Mouse (Mus musculus) megakaryocyte, embryonic 14.5 days (primary cell): Measurements from ENCODE around the gene Vgll4. TPM values are rescaled to one million over a fixed set of nuclear protein-coding genes. Genes with fewer than 3 reads are reported as not detected.

ENCODE experiments used
- H3K27me3 ChIP-seq: replicated peaks from 2 replicates; pipeline ENCODE3; 2012; ENCODE audit warnings: inconsistent platforms
- H3K36me3 ChIP-seq: replicated peaks from 2 replicates; pipeline ENCODE3; 2012; ENCODE audit warnings: low read length, inconsistent platforms, mixed read lengths
- H3K4me1 ChIP-seq: 2 replicates; pipeline ENCODE4 v1.6.1; 2012; ENCODE audit warnings: inconsistent platforms
- H3K4me3 ChIP-seq: replicated peaks from 2 replicates; pipeline ENCODE3; 2012; ENCODE audit warnings: moderate library complexity, mild to moderate bottlenecking, inconsistent platforms
- H3K9me3 ChIP-seq: 2 replicates; pipeline ENCODE4 v1.6.1; 2012; ENCODE audit warnings: inconsistent platforms
- FLI1 ChIP-seq: IDR thresholded peaks from 2 replicates; pipeline ENCODE4 v1.6.1; 2012; ENCODE audit warnings: low read length, inconsistent platforms, mixed read lengths
- GATA1 ChIP-seq: IDR thresholded peaks from 3 replicates; pipeline ENCODE4 v1.6.1; 2012; ENCODE audit warnings: mixed read lengths, low read length, inconsistent platforms, borderline replicate concordance
- polyA plus RNA-seq: library from polyadenylated mRNA; stranded (reverse); fragments of >175 nt; gene quantifications from 2 replicates; pipeline ENCODE4 v1.2.3, GENCODE M21; 2012; ENCODE audit warnings: low replicate concordance; ENCODE audit not compliant: insufficient read depth

Vgll4 gene
- polyA plus RNA-seq, 1 experiment: 30.5 TPM

DNA sequence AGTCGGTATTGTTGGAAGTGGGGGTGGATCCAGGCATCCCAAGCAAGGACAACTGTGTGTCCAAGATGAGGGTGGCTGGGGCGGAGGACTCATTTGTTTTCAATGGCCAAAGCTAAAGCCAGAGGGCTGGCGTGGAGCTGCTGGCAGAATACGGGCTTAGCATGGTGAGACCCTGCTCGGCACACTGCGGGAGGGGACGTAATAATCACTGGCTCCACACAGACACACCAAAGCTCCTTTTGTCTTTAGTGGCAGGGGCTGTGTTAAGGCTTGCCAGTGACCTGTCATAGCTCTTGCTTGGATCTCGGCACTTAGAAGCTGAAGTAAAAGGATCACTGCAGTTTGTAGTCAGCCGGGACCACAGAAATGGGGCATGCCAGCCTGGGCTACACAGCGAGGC, 69.6 kb downstream of the Vgll4 start:
- TF ChIP-seq FLI1 (no peak), GATA1 (no peak)
- Histone ChIP-seq H3K9me3 (no peaks in the 10 kb centered on the region), H3K36me3 (peaks cover 86% of the 10 kb centered on the region), H3K27me3 (no peaks in the 10 kb centered on the region), H3K4me3 (peak overlapping the region; percentile 89), H3K4me1 (peaks cover 100% of the 10 kb centered on the region)

DNA sequence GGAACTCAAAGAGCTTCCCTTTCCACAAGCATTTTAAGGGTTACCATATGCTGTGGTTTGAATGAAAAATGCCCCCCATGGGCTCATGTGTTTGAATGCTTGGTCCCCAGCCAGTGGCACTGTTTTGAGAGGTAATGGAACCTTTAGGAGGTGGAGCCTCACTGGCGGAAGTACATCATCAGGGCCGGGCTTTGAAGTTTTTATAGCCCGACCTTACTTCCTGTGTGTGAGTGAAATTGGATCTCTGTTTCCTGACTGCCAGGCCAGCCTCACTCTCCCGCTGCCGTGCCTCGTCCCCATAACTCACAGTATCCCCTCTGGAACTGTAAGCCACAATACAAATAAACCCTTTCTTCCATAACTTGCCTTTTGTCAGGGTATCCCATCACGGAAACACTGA, 70.1 kb downstream of the Vgll4 start:
- Histone ChIP-seq H3K9me3 (no peaks in the 10 kb centered on the region), H3K27me3 (no peaks in the 10 kb centered on the region), H3K36me3 (peaks cover 86% of the 10 kb centered on the region), H3K4me1 (peaks cover 100% of the 10 kb centered on the region), H3K4me3 (peak overlapping the region; percentile 89)
- TF ChIP-seq GATA1 (no peak), FLI1 (no peak)

DNA sequence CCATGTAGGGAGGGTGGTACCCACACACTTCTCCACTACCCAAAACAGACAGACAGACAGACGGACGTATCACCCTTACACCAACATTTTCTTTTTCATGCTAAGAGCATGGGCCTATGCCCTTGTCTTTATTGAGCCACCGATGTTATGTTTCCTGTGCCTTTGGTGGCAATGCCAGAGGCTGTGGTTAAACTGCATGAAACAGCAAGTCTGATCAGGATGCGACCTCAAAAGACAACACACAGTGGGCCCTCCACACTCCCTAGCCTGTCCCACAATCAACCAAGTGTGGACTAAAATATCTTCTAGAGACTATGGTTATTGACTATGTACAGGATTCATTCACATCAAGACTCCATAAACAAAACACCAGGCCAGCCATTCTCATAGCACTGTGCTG, 70.8 kb downstream of the Vgll4 start:
- Histone ChIP-seq H3K9me3 (no peaks in the 10 kb centered on the region), H3K27me3 (no peaks in the 10 kb centered on the region), H3K36me3 (peaks cover 83% of the 10 kb centered on the region), H3K4me3 (peak overlapping the region; percentile 89), H3K4me1 (peaks cover 100% of the 10 kb centered on the region)
- TF ChIP-seq GATA1: no peak
- TF ChIP-seq FLI1: no peak

DNA sequence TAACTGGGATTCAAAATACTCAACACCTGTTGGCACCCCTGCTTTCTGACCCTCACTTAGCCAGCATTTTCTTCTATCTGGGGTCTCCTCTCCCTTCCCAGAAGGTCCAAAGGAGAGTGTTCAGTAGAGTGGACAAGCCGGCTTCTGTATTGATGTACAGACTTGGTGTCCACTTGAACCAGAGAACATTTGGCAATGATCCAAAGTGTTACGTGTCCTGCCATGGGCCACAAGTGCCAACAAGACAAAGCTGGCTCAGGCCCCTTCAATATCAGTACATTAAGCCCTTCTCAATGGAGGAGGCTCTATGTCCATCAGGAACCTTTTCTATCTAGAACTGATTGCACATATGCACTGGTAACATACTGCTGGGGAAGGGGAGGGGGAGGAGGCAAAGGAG, 73.5 kb downstream of the Vgll4 start:
- Histone ChIP-seq H3K4me3 (no peak overlapping the region), H3K4me1 (peaks cover 100% of the 10 kb centered on the region), H3K9me3 (no peaks in the 10 kb centered on the region), H3K36me3 (peaks cover 75% of the 10 kb centered on the region), H3K27me3 (no peaks in the 10 kb centered on the region)
- TF ChIP-seq GATA1: no peak
- TF ChIP-seq FLI1: no peak

DNA sequence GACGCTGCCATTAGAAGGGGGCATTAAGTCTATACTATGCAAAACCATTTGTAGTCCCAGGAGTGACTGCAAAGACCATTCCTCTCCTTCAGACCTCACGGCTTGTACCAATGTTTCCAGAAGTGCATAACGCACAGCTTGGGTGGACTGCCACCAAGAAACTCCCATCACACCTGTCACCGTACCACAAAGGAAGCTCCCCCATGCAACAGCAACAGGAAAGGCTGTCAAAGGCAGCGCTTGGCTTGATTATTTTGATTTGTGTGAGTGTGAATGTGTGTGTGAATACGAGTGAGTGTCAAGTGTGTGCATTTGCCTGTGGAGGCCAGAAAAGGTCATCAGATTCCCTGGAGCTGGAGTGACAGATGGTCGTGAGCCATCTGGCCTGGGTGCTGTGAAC, 74.6 kb downstream of the Vgll4 start:
- Histone ChIP-seq H3K9me3 (no peaks in the 10 kb centered on the region), H3K4me1 (peaks cover 100% of the 10 kb centered on the region), H3K36me3 (peaks cover 81% of the 10 kb centered on the region), H3K27me3 (no peaks in the 10 kb centered on the region), H3K4me3 (no peak overlapping the region)
- no peak for TF ChIP-seq GATA1
- TF ChIP-seq FLI1: no peak

DNA sequence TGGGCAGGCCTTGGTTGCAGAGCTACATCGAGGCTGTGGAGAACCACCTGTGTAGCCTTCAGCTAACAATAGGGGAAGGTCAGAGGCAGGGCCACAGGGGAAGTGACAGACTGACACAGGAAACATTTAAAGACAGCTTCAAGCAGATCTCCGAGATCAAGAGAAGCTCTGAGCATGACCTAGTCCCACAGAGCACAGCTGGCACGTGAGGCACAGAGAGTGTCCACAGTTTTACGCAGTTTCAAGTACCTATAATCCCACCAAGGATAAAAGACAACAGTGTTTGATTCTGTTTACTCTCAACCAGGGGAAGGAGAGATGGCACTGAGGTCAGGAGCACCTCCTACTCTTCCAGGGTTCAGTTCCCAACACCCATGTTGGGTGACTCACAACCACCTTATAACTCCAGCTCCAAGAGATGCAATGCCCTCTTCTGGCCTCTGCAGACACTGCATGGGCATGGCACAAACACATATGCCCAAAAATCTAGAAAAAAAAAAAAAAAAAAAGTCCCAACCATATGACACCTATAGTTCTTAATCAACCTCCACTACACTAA, 75.2 kb downstream of the Vgll4 start:
- no peaks in the 10 kb centered on the region for H3K9me3 ChIP-seq
- H3K27me3 ChIP-seq: no peaks in the 10 kb centered on the region
- no peak for TF ChIP-seq GATA1
- peaks cover 78% of the 10 kb centered on the region for H3K36me3 ChIP-seq
- peaks cover 98% of the 10 kb centered on the region for H3K4me1 ChIP-seq
- H3K4me3 ChIP-seq: peak overlapping the region; percentile 89

DNA sequence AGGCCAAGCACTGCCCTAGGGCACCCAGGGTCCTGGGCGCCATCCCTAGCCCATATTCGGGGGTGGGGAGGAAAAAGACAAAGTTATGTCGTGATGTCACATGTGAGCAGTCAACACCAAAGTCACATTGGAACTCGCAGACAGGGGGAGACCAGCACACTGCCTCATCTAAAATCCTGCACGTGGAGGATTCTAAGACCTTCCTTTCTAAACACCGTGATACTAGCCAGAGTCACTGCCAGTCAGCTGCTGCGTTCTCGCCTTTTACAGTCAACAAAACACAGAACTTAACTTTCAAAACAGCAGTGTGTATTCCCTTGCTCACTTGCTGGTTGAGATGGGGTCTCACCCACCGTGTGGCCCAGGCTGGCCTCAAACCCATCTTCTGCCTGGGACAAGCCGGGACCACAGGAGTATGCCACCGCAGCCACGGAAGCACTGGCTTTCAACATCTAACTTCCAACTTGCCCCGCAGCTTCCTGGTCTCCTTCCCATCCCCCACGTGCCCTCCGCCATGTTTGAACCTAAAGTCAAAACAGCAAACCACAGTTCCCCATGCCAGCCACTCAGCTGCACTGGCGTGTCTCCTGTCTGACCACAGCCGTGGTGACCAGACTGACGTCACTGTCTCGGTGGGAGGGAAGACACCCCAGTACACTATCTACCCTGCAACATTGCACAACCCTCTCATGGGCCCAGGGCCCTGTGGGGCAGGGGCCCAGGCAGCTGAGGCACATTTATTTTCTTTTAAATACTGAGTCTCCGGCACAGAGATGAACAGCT, 76.2 kb downstream of the Vgll4 start:
- Histone ChIP-seq H3K4me3 (peak overlapping the region; percentile 89), H3K36me3 (peaks cover 78% of the 10 kb centered on the region)
- TF ChIP-seq GATA1: peak; percentile 76; the same call in 2 of the 3 replicates
- no peak for TF ChIP-seq FLI1

DNA sequence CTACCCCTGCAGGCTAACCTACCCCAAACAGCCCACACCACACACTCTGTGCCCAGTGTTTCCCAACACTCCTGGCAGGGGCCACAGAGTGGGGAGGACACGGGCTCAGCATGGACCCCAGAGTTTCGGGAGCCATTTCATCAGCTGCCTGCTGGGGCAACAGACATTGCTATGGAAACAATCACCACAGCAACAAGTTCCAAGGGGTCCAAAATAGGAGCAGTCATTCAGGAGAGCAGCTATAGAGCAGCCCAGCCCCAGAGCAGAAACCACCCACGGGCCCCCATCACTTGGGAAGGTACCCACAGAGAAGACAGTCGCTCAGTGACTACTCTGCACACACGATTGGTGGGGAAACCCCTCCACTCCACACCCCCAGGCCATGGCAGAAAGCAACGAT, 77.4 kb downstream of the Vgll4 start:
- Histone ChIP-seq H3K4me1 (peaks cover 95% of the 10 kb centered on the region), H3K27me3 (no peaks in the 10 kb centered on the region), H3K36me3 (peaks cover 80% of the 10 kb centered on the region), H3K9me3 (no peaks in the 10 kb centered on the region), H3K4me3 (peak overlapping the region; percentile 34)
- TF ChIP-seq GATA1 (no peak), FLI1 (no peak)

More for the DNA sequence above, 76.2 kb downstream of the Vgll4 start:
- H3K4me1 ChIP-seq: peaks cover 95% of the 10 kb centered on the region
- H3K9me3 ChIP-seq: no peaks in the 10 kb centered on the region
- no peaks in the 10 kb centered on the region for H3K27me3 ChIP-seq

DNA sequence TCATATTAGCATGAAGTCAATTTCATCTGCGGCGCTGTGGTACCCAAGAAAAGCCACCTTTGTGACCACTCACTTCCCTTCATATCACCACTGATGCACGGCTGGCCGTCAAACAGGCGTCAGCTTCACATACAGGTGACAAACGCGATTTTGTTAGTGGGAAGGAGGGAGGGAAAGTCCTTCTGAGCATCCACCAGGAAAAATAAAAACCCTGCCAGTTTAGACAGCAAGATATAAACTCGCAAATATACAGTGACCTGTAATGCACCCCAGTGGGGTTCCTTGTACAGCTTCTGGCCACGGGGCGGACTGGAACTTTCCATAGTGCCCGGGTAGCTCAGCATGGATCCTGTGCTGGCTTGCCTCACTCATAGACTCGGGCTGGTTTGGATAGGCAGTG, 78.0 kb downstream of the Vgll4 start:
- H3K4me3 ChIP-seq: no peak overlapping the region
- peaks cover 95% of the 10 kb centered on the region for H3K4me1 ChIP-seq
- H3K36me3 ChIP-seq: peaks cover 80% of the 10 kb centered on the region
- no peaks in the 10 kb centered on the region for H3K9me3 ChIP-seq
- no peaks in the 10 kb centered on the region for H3K27me3 ChIP-seq
- TF ChIP-seq FLI1 (no peak), GATA1 (no peak)

DNA sequence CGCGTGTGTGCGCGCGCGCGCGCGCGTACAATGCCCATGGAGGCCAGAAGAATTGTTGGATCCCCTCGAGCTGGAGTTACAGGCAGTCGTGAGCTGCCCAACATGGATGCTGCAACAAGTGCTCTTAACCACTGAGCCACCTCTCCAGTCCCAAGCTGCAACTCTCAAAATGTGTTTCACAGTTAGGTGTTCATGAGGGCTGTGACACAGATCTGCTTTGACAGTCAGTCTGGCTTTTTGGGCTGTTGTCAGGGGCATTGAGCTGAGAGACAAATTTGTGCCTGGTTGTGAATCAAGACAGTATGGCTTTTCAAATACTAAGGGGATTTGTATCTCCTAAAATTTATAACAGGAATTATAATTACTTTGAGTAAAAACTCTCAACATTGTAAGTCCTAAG, 78.5 kb downstream of the Vgll4 start:
- peaks cover 95% of the 10 kb centered on the region for H3K4me1 ChIP-seq

More for the DNA sequence above, 78.5 kb downstream of the Vgll4 start:
- Histone ChIP-seq H3K4me3 (no peak overlapping the region), H3K9me3 (no peaks in the 10 kb centered on the region), H3K36me3 (peaks cover 80% of the 10 kb centered on the region), H3K27me3 (no peaks in the 10 kb centered on the region)
- no peak for TF ChIP-seq GATA1
- no peak for TF ChIP-seq FLI1
